Mouse (Mus musculus): ENCODE results near the gene Hspa12b. TPM values are rescaled to one million over a fixed set of nuclear protein-coding genes. Genes with fewer than 3 reads are reported as not detected.

Gene Hspa12b
- total and polyA plus RNA-seq, 3 experiments: 0.56 to 2.0 (median 1.7) TPM

GRCm38 (mm10) chr2:131140533-131140905, 13.4 kb downstream of the Hspa12b start:
- H3K27me3 ChIP-seq (replicated peaks): no peaks in the 10 kb centered on the region
- DNase-seq (ENCODE audit: extremely low read depth): no peak
- H3K27ac ChIP-seq (ENCODE audit: insufficient read depth, low read depth): no peak overlapping the region
- TF ChIP-seq KAT2A (IDR thresholded peaks at IDR 0.05; ENCODE audit: insufficient replicate concordance, low read length) (no peak), NRF1 (IDR thresholded peaks at IDR 0.05; ENCODE audit: low read depth, low read length) (no peak), EP300 (IDR thresholded peaks at IDR 0.05; ENCODE audit: low read length) (no peak), E2F4 (IDR thresholded peaks at IDR 0.05; ENCODE audit: insufficient replicate concordance, low read depth, low read length) (no peak), JUN (IDR thresholded peaks at IDR 0.05; ENCODE audit: insufficient read depth, low read depth, low read length) (no peak), RCOR1 (conservative IDR thresholded peaks at IDR 0.05; ENCODE audit: low read depth, low read length) (no peak), ZNF384 (IDR thresholded peaks at IDR 0.05; ENCODE audit: low read depth, low read length) (no peak), SIN3A (IDR thresholded peaks at IDR 0.05; ENCODE audit: low read length) (no peak), POLR2A (IDR thresholded peaks at IDR 0.05; ENCODE audit: low read depth, low read length) (no peak), GABPA (IDR thresholded peaks at IDR 0.05; ENCODE audit: insufficient replicate concordance, low read depth, low read length) (no peak), POLR2AphosphoS2 (IDR thresholded peaks at IDR 0.05; ENCODE audit: low read depth, low read length) (no peak), MAFK (IDR thresholded peaks at IDR 0.05; ENCODE audit: insufficient replicate concordance, low read length) (no peak), HCFC1 (IDR thresholded peaks at IDR 0.05; ENCODE audit: low read depth, low read length) (no peak), MYC (IDR thresholded peaks at IDR 0.05; ENCODE audit: low read depth, low read length) (no peak), CHD2 (IDR thresholded peaks at IDR 0.05; ENCODE audit: low read length) (no peak), RAD21 (IDR thresholded peaks at IDR 0.05; ENCODE audit: low read depth, low read length) (no peak), USF2 (conservative IDR thresholded peaks at IDR 0.05; ENCODE audit: low read depth, low read length) (no peak), UBTF (IDR thresholded peaks at IDR 0.05; ENCODE audit: low read depth, low read length) (no peak), BHLHE40 (IDR thresholded peaks at IDR 0.05; ENCODE audit: low read depth, low read length) (no peak), TCF12 (IDR thresholded peaks at IDR 0.05; ENCODE audit: low read depth, low read length) (no peak)
- H3K36me3 ChIP-seq (replicated peaks in 1 of 2; ENCODE audit: control insufficient read depth in 1 of 2, insufficient read depth in 1 of 2, low read length in 1 of 2): peaks cover 15 to 55% of the 10 kb centered on the region in 2 experiments
- dilution Hi-C loops (cut with MboI; ENCODE audit: extremely low pct_ligation_motif_present, extremely low pct_unique_long_range_greater_than_20kb, low sequenced_read_pairs) (no loop called here), in situ Hi-C loops (cut with MboI; ENCODE audit: low pct_ligation_motif_present, low pct_unique_long_range_greater_than_20kb, low sequenced_read_pairs) (no loop called here)
- H3K9ac ChIP-seq (ENCODE audit: insufficient read depth, low read depth): no peak overlapping the region
- H3K79me2 ChIP-seq (replicated peaks; ENCODE audit: control insufficient read depth, extremely low read depth, insufficient read depth, poor library complexity, severe bottlenecking): no peaks in the 10 kb centered on the region
- H3K9me3 ChIP-seq (replicated peaks; ENCODE audit: low read length): no peaks in the 10 kb centered on the region
- no peak overlapping the region for H3K4me2 ChIP-seq (ENCODE audit: insufficient read depth, low read depth, poor library complexity, severe bottlenecking)
- H3K4me1 ChIP-seq (ENCODE audit: control insufficient read depth in 1 of 2, insufficient read depth in 2 of 2): 0 out of 4 replicates have a peak, but pooled peaks cover 0 to 2% of the 10 kb centered on the region in 2 experiments
- H3K4me3 ChIP-seq (replicated peaks in 1 of 3; ENCODE audit: low read depth in 2 of 3, low read length in 2 of 3, poor library complexity in 1 of 3): no peak overlapping the region

GRCm38 (mm10) chr2:131141336-131141986, 14.4 kb downstream of the Hspa12b start:
- DNase-seq (ENCODE audit: extremely low read depth): no peak
- no peak for TF ChIP-seq RCOR1 (conservative IDR thresholded peaks at IDR 0.05; ENCODE audit: low read depth, low read length)
- no peak for TF ChIP-seq MAZ (IDR thresholded peaks at IDR 0.05; ENCODE audit: low read depth, low read length)
- no peak for TF ChIP-seq ZNF384 (IDR thresholded peaks at IDR 0.05; ENCODE audit: low read depth, low read length)
- TF ChIP-seq MAFK (IDR thresholded peaks at IDR 0.05; ENCODE audit: insufficient replicate concordance, low read length): no peak
- TF ChIP-seq PAX5 (IDR thresholded peaks at IDR 0.05; ENCODE audit: low read length): no peak
- TF ChIP-seq TCF12 (IDR thresholded peaks at IDR 0.05; ENCODE audit: low read depth, low read length): no peak
- TF ChIP-seq SMC3 (IDR thresholded peaks at IDR 0.05; ENCODE audit: low read depth, low read length): no peak
- TF ChIP-seq ETS1 (conservative IDR thresholded peaks at IDR 0.05; ENCODE audit: low read depth, low read length): no peak
- TF ChIP-seq IRF4 (IDR thresholded peaks at IDR 0.05; ENCODE audit: low read depth, low read length): no peak
- no peak for TF ChIP-seq NRF1 (IDR thresholded peaks at IDR 0.05; ENCODE audit: low read depth, low read length)
- TF ChIP-seq ZC3H11A (IDR thresholded peaks at IDR 0.05; ENCODE audit: low read depth, low read length): no peak
- TF ChIP-seq MYC (IDR thresholded peaks at IDR 0.05; ENCODE audit: low read depth, low read length): no peak
- TF ChIP-seq SIN3A (IDR thresholded peaks at IDR 0.05; ENCODE audit: low read length): no peak
- TF ChIP-seq USF2 (conservative IDR thresholded peaks at IDR 0.05; ENCODE audit: low read depth, low read length): no peak
- no peak for TF ChIP-seq ZMIZ1 (IDR thresholded peaks at IDR 0.05; ENCODE audit: low read depth, low read length)
- no peak for TF ChIP-seq CHD2 (IDR thresholded peaks at IDR 0.05; ENCODE audit: low read length)
- TF ChIP-seq MXI1 (IDR thresholded peaks at IDR 0.05; ENCODE audit: low read depth, low read length): no peak
- TF ChIP-seq GABPA (IDR thresholded peaks at IDR 0.05; ENCODE audit: insufficient replicate concordance, low read depth, low read length): no peak
- no peak for TF ChIP-seq POLR2A (IDR thresholded peaks at IDR 0.05; ENCODE audit: low read depth, low read length)
- TF ChIP-seq ZKSCAN1 (IDR thresholded peaks at IDR 0.05; ENCODE audit: borderline replicate concordance, low read depth, low read length): no peak
- H3K27ac ChIP-seq (ENCODE audit: insufficient read depth, low read depth): no peak overlapping the region
- in situ Hi-C loops (cut with MboI; ENCODE audit: low pct_ligation_motif_present, low pct_unique_long_range_greater_than_20kb, low sequenced_read_pairs) (no loop called here), dilution Hi-C loops (cut with MboI; ENCODE audit: extremely low pct_ligation_motif_present, extremely low pct_unique_long_range_greater_than_20kb, low sequenced_read_pairs) (no loop called here)
- no peaks in the 10 kb centered on the region for H3K27me3 ChIP-seq (replicated peaks)
- H3K9ac ChIP-seq (ENCODE audit: insufficient read depth, low read depth): no peak overlapping the region
- H3K36me3 ChIP-seq (replicated peaks in 1 of 2; ENCODE audit: control insufficient read depth in 1 of 2, insufficient read depth in 1 of 2, low read length in 1 of 2): peaks cover 19 to 65% of the 10 kb centered on the region in 2 experiments
- H3K4me3 ChIP-seq (replicated peaks in 1 of 3; ENCODE audit: low read depth in 2 of 3, low read length in 2 of 3, poor library complexity in 1 of 3): no peak overlapping the region
- H3K9me3 ChIP-seq (replicated peaks; ENCODE audit: low read length): no peaks in the 10 kb centered on the region
- no peak overlapping the region for H3K4me2 ChIP-seq (ENCODE audit: insufficient read depth, low read depth, poor library complexity, severe bottlenecking)
- no peaks in the 10 kb centered on the region for H3K79me2 ChIP-seq (replicated peaks; ENCODE audit: control insufficient read depth, extremely low read depth, insufficient read depth, poor library complexity, severe bottlenecking)
- 0 out of 4 replicates have a peak, but pooled peaks cover 0 to 2% of the 10 kb centered on the region in 2 experiments for H3K4me1 ChIP-seq (ENCODE audit: control insufficient read depth in 1 of 2, insufficient read depth in 2 of 2)
